Mouse (Mus musculus): Measurements from ENCODE around the gene Klrb1b.
"Not testable (repeated sequence)": the region's sequence is repeated elsewhere in the genome, so short reads cannot be mapped to it uniquely, and the experiment has no call there.

The Klrb1b gene

DNA sequence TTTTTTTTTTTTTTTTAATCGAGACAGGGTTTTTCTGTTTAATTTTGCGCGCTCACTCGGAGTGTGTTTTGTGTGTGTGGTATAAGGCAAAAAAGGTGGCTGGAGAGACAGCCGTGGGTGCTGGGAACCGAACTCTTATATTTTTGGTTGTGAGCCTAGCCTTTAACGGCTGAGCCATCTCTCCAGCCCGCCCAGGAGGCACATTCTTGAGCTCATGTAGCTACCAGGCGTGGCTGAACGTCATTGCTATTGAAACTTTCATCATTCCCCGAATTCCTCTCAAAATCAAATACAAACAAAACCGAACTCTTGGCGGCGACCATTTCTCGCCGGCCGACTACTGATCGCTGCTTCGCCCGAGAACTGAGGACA lies 27.4 kb downstream of the Klrb1b start:
- DNase-seq = peak; percentile 86

DNA sequence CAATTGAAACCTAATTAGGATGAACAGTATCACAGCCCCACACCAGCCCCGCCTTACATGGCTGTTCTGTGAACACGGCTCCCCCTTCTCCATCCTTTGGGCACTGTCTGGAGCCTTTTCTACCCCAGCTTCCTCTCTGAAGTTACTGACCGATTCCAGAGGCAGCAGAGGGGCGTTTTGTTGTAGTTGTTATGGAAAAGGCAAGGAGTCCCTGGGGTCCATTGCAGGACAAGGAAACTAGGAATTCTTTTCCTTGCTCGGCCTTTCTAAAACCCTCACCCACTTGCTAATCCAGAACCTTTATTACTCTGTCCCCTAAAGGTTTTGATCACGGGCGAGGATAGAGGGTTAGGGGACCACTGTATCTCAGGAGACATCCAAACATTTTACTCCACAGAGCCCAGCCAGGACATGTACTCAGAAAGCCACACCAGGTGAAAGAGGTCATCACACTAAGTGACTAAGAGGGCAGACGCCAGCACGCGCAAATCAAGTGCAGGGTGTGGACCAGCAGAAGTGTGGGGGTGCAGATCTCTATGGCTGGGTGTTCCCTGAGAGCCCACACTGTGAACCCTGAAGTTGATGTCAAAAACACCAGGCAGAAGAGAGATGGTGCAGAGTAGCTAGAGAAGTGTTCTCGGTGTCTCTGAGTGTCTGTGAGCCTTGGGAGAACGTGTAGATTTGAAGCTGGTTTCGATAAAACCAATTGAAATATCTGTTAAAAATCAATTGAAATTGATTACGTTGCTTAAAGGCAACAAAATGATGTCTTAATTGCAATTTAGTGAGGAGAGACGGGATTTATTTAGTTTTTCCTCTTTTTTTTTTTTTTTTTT lies 28.0 kb downstream of the Klrb1b start:
- peak; percentile 61 for DNase-seq

DNA sequence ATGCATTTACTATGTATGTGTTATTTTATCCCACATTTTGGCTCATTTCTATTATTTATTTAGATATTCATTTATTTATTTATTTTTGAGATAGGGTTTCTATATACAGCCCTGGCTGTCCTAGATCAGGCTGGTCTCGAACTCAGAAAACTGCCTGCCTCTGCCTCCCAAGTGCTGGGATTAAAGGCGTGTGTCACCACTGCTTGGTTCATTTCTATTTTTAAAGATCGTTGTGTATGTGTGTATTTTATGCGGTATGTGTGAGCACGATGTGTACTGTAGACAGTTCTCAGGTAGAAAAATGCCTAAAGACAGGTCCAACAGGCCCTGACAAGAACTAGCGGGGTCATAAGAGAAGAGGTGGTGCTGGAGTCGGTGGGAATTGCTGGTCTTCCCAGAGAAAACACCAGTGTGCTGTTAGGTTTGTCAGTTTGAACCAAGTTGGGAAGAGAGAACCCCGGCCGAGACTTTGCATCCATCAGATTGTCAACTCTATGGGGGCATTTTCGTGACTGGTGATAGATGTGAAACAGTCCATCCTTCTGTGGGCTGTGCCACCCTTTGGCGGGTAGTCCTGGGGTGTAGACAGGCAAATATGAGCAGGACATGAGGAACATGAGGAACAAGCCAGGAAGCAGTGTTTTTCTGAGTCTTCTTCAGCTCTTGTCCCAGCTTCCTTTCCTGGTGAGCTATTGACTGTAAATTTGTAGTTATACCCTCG lies 28.8 kb downstream of the Klrb1b start:
- no peak for DNase-seq

DNA sequence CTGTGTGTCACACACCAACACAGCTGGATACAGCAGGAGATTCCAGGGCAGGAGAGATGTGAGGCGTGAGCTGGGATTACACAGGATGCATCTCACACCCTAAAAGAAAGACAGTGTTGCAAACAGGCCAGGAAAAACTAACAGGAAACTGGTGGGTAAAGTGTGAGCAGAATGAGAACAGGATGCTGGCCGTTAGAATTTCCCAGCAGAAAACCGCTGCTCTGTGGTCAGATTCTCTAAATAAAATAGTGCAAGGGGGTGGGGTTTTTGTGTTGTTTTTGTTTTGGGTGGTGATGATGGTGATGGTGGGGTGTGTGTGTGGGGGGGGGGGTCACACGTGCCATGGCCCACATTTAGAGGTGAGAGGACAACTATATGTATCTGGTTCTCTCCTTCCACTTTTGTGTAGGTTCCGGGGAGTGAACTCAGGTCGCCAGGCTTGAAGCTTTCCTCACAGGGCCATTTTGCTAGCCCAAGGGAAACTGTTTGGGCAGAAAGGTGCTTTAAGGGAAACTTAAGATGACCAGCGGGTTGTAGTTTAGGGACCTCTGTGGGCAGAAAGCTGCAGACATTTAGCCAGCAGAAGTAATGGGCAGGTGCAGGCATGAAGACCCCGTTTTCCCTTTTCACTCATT lies 29.7 kb downstream of the Klrb1b start:
- no peak for DNase-seq

- DNase-seq = no peak
These were observed 32.4 kb downstream of the Klrb1b start for GRCm38 (mm10) chr6:128793734-128794133.

DNA sequence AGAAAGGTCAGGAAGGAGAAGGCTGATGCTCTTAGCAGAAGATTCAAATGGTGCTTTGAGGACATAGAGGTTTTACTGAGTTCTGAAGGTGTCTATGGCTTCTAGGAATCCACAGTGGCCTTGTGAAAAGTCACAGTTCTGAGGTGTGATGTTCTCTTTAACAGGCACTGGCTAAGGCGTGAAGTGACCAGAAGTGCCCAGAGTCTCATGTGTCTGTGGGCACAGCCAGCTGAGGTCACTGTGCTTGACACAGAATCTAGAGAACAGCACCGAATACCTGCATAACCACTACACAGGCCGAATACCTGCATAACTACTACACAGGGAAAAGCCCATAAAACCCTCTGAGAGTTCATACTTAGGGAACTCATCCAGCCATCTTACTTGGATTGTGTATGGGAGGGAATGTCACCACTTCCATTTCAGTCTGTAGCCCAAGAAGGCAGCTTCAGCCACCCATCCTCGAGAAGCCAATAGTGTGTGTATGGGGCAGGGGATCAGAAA lies 35.6 kb downstream of the Klrb1b start:
- not testable (repeated sequence) for DNase-seq

GRCm38 (mm10) chr6:128789115-128789514 lies 37.0 kb downstream of the Klrb1b start, which contains the start of gene Klrb1c:
Gene Klrb1c, minus strand, starts transcription at chr6:128789215.
- no peak for DNase-seq

GRCm38 (mm10) chr6:128788517-128788916 lies 37.6 kb downstream of the Klrb1b start:
- no peak for DNase-seq

DNA sequence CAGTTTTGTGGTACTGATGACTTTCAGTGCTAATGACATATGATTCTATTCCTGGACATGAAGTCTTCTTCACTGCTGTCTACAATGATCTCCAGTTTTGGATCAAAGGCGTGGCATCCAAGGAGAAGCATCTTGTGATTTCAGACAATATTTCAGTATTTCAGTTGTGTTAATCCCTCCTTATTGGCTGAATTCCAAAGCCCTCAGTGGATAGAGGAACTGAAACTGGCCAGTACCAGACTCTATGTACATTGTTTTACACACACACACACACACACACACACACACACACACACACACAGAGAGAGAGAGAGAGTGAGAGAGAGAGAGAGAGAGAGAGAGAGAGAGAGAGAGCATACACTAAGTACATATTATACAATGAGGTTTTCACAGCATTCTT lies 39.7 kb downstream of the Klrb1b start:
- not testable (repeated sequence) for DNase-seq

GRCm38 (mm10) chr6:128769481-128770253 lies 56.5 kb downstream of the Klrb1b start:
- peak; percentile 92 for DNase-seq

DNA sequence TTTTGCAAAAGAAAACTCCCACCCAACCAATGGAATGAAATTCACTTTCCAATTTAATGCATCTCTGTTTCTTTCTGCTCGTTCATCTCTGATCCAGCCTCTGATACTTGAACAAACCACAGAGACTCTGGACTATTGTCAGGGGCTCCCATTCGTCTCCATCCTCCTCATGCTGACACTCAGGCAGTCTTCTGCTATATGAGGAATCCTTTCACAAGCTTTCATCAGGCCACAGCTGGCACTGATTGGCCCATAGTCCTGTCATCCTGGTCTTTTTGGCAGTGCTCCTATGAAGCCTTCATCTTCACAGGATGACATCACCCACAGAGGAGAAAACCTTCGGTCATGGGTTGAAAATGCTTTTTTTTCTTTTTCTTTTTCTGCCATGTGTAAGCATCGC lies 58.1 kb downstream of the Klrb1b start:
- DNase-seq = peak; percentile 10

GRCm38 (mm10) chr6:128766486-128767254 lies 59.5 kb downstream of the Klrb1b start:
- peak; percentile 90 for DNase-seq

- DNase-seq = peak; percentile 18
These were observed 60.9 kb downstream of the Klrb1b start for GRCm38 (mm10) chr6:128765211-128765610.

DNA sequence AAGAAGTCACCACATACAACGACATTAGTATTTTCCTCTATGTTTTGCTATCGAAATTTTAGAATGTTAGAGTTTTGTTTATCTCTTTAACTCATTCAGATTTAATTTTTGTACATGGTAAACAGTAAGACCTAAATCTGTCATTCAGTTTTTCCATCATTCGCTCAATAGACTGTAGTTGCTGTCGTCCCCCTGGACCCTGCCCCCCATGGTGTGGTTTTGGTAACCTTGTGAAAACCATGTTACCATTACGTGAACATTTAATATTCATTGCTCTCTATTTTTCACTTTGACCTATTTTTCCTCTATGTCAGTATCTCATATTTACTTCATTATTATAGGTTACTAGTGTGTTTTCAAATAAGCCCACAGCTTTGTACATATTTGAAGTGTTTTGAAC lies 61.5 kb downstream of the Klrb1b start:
- no peak for DNase-seq

DNA sequence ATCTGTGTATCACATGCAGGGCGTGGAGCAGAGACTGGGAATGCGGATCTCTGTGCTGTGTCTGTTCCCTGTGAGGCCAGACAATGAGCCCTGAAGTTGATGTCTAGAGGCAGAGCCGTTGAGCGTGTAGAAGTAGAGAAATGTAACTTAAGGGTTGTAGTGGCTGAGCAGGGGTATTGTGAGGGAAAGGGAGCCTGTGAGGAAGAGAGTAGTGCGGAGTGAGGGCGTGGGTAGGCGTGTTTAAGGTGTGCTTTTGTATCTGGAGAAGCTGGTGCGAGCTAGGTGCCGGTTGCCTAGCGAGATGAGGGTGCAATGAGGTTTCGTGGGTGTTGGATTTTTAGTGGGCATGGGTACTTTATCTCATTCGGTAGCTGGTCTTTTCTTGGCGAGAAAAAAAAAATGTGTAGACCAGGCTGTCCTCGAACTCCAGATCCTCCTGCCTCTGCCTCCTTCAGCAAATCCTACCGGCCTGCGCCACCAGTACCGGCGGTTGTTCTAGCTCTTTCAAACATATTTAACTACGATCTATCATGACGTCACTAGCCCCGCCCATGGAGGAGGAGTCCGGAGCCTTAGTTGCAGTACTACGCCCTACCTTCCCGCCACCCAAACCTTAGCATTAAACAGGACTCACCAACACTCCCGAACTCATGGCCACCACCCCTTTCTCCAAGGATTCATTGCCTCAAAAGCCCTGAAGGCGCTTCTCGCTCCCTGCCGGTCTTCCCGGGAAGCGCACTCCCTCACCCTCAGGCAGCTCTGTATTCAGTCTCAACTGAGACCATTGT lies 62.2 kb downstream of the Klrb1b start:
- DNase-seq = peak; percentile 99

Measured in retina, postnatal 1 day (tissue).